Mouse (Mus musculus) embryo, embryonic 11 days (tissue): ENCODE results near the gene Mfsd12.

Experiments
- DNase-seq: peaks from one replicate; pipeline ENCODE4 v3.0.0-alpha.2; 2015

The Mfsd12 gene

DNA sequence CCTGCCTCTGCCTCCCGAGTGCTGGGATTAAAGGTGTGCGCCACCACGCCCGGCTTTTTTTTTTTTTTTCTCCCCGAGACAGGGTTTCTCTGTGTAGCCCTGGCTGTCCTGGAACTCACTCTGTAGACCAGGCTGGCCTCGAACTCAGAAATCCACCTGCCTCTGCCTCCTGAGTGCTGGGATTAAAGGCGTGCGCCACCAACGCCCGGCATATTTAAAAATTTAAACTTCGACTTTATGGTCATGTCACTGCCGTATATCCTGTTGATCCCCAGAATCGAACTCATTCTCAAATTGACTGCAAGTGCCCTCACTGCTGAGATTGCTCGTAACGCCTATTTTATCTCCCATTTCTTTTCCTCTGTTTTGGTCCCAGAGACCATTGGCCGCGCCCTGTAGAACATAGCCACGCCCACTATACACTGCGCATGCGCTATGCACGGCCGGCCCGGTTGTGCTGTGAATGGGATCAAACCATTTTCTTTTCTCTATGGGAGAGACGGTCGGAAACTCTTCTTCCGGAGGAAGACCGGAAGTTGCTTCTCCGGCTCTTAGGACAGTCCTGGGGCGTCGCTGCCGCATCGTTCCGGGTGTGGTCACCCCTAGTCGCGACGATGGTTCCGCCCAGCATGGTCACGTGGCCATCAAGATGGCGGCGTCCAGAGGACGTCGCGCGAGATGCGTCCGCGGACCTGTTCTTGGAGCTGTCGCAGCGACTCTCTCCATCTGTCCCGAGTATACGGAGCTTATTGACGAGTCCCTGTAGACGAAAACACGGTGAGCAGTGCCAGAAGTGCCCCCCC is 26.7 kb downstream of the Mfsd12 start, which contains the start of the genes Dohh and Gm48551:
TSS of gene Dohh (plus strand) at position 627 of the 803 bp plus-strand sequence.
TSS of gene Gm48551 (plus strand) at position 665 of the 803 bp plus-strand sequence.
- peak; percentile 99 for DNase-seq

DNA sequence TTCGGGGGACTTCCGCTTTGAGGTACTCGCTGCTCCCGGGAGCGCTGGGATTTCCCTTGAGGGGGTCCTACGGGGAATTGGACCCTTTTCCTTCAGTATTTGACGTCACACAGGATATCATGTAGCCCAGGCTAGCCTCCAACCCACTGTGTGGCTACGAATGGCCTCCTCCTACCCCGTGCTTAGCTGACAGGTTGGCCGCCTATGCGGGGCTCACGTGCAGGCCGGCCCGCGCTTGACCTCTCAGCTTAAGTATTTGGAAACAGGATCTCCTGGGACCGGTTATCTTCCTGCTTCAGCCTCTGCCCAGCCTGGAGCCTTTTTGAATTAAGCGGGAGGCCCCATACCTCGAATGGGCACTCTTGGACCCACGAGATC is 27.3 kb downstream of the Mfsd12 start:
- no peak for DNase-seq

DNA sequence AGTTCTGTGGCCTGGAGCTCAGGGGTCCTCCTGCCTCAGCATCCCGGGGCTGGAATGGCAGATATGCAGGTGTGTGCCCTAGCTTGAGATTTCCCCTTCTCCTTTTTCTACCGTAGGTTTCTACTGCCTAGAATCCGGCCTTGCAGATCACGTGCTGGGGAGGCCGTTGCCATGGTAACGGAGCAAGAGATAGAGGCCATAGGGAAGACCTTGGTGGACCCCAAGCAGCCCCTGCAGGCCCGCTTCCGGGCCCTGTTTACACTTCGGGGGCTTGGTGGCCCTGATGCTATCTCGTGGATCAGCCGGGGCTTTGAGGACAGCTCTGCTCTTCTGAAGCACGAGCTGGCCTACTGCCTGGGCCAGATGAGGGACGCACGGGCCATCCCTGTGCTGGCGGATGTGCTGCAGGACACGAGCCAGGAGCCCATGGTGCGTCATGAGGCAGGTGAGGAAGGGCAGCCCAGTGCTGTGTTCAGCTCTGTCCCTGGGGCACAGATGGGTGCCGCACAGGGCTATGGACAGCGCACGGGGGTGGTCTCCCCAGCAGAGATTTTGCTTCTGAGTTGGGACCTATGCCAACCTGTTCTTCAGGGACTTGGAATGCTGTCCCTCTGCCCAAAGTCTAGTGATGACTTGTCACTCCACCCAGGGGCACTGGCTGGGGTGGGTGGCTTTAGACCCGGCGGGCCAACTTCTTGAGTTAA is 28.5 kb downstream of the Mfsd12 start:
- no peak for DNase-seq

DNA sequence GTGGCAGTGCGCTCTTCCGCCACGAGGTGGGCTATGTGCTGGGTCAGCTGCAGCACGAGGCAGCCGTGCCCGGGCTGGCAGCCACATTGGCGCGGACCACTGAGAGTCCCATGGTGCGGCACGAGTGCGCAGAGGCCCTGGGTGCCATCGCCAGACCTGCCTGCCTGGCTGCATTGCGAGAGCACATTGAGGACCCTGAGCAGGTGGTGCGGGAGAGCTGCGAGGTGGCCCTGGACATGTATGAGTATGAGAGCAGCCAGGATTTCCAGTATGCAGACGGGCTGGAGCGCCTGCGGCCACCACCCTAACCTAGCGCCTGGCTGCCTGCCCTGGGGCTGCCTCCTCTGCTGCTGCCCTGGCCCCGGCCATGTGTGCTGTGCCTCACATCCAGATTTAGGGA is 30.4 kb downstream of the Mfsd12 start:
- DNase-seq, result no peak

DNA sequence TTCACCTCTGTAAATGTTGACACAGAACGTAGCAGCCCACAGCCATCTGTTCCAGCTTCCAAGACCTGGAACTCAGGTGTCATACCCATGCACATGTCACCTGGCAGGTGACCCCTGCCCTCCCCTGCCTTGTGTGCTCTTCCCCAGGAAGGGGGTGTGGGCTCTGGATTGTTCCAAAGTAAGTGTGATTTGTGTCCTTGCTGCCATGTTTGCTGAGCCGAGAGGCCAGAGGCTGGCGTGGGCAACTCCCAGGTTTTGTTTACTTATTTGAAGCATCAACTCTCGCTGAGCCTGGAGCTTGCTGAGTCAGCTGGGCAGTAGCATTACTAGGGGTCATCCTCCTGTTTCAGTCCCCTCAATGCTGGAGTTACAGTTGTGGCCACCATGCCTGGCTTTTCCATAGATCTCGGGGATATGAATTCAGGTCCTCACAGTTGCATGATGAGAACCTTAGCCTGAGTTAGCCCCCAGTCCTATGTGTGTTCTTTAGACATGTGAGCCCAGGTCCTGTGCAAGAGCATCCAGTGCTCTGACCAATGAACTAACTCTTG is 31.3 kb downstream of the Mfsd12 start, which contains the start of gene Gm48552:
TSS of gene Gm48552 (plus strand) at position 501 of the 551 bp plus-strand sequence.
- no peak for DNase-seq

GRCm38 (mm10) chr10:81389373-81389772 is 32.1 kb downstream of the Mfsd12 start:
- DNase-seq, result no peak

- no peak for DNase-seq
These were observed 32.7 kb downstream of the Mfsd12 start for GRCm38 (mm10) chr10:81389801-81390677.

- no peak for DNase-seq
These were observed 33.3 kb downstream of the Mfsd12 start for GRCm38 (mm10) chr10:81390678-81390965.

- DNase-seq, result no peak
These were observed 35.0 kb downstream of the Mfsd12 start for GRCm38 (mm10) chr10:81392270-81392669.

- no peak for DNase-seq
These were observed 35.5 kb downstream of the Mfsd12 start, which contains the start of gene Smim24 for GRCm38 (mm10) chr10:81392781-81393185. Smim24 (plus strand) TSS chr10:81393051.

- no peak for DNase-seq
These were observed 36.3 kb downstream of the Mfsd12 start for GRCm38 (mm10) chr10:81393456-81394063.

- peak; percentile 79 for DNase-seq
These were observed 37.8 kb downstream of the Mfsd12 start for GRCm38 (mm10) chr10:81395127-81395526.

- DNase-seq, result no peak
These were observed 38.6 kb downstream of the Mfsd12 start for GRCm38 (mm10) chr10:81395865-81396264.

DNA sequence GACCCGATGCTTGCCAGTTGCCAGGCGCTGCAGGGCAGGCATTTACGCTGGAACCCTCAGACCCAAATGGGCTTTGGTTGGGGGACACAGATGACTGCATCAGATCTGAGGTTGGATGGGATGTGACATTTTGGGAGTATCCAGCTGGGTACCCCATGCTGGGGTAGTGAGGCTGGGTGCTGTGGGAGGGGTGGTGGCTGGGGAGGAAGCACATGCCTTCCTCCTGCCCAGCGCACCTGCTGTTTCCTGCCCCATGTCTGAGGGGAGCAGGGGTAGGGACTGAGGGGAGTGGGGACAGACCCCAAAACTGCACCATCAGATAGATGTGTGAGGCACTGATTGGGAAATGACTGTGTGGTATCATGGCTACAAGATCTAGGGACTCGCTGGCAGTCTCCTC is 39.5 kb downstream of the Mfsd12 start:
- DNase-seq, result no peak

DNA sequence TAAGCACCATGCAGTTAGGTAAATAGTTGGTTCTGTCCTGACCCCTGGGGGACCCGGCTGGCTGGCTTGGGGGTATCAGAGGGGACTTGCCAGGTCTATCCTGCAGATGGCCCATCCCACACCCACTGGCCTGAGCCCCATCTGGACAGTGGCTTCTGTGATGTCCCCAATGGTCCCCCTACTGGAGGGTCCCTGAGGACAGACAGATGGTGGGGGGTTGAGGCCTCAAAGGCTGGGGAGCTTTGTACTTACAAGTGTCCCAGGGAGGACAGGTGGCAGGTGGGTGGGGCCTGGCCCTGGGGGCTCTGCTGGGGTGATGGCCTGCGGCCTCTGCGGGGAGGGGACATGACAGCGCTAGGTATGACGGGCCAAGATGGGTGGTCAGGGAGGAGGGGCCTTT is 42.0 kb downstream of the Mfsd12 start:
- no peak for DNase-seq

DNA sequence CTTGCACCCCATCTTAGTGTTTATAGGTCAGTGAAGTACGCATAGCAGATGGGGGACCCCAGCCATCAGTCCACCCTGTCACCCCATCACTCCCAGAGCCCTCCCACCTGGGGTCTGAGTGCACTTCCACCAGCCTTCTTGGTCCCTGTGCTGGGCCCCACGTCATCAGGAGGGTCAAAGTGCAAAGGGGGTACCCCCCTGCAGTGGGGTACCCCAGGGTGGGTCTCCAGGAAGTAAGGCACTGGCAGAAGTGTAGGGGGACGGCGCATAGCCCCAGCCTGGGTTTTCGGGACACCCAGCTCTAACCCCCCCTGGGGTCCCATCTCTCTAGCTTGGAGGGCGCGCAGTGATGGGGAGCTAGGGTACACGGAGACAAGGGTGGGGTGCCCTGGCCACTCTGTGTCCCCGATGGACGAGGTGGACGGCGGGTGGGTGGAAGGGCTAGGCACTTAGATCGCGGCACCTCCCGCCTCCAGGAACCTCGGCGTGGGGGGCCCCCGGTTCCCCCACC is 42.6 kb downstream of the Mfsd12 start:
- DNase-seq, result no peak

DNA sequence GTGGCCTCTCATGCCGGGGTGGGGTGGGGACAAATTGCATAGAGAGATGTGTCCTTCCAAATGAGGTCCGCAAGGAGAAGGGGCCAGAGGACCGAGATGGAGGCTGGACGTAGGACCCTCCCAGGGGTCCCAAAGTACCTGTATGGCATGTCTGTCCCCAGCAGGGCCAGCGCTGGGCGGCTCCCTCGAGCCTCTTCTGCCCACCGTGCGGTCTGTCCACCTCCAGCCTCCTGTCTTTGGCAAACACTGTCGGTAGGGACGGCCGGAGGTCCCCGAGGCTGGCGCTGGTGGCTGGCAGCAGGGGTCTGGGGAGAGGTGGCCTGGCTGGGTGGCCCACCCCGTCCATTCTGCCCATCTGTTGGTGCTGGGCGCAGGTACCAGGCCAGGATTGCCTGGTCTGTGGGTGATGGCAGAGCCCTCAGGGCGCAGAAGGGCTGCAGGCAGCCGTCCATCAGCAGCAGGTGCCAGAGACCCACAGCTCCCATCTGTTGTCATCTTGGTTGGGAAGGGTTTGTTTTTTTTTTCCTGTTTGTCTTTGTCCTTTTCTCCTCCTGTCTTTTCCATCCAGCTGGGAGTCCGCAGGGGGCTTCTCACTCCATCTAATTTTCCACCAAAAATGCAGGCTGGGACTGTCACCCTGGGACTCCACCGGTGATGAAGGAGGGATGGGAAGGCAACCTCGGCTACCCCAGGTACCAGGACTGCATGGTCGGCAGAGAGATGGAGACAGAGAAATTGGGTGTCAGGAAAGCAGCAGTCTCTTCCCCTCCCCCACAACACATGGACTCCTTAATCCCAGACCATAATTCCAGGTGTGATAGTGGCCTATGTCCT is 43.3 kb downstream of the Mfsd12 start:
- no peak for DNase-seq

DNA sequence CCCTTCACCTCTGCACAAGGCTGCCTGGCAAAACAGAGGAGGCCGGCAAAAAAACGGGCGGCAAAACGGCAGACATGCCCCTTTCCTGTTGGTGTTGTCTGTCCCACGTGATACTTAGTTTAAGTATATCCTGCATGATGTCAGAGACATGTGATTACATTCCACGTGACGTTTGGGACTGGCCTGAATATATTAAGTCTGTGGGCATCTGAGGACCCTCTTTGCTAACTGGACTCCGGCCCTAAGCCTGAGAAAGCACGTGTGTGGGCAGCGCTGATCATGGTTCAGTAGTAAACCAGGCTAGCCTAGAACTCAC is 43.9 kb downstream of the Mfsd12 start:
- DNase-seq, result peak; percentile 63

DNA sequence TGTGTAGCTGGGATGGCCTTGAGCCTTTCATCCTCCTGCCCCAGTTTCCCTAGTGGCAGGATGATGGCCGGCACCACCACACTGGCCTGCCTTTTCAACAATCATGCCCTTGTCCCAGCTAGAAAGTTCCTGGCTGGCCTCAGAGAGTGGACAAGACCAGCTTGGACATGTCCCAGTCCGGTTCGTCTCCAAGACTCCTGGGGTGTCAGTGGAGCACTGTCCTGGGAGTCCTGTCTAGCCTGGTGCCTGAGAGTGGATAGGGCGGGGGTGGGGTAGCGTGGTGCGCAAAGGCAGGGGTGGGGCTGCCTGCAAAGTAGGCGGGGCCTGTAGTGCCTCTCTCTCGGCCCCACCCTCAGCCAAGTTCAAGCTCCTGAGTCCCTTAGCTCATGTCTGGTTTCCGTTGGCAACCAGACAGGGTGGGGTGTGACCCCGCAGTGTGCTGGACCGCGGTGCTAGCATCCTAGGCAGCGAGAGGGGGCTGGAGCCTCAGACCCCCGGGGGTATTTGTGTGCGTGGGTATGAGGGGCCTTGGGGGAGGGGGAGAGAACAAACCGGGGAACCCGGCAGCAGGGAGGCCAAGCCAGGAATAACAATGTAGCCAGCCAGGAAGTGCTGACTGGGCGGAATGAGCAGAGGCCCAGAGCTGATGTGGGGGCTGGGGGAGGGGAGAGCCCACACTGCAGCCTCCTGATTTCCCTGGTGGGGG is 44.4 kb downstream of the Mfsd12 start:
- peak; percentile 91 for DNase-seq

DNA sequence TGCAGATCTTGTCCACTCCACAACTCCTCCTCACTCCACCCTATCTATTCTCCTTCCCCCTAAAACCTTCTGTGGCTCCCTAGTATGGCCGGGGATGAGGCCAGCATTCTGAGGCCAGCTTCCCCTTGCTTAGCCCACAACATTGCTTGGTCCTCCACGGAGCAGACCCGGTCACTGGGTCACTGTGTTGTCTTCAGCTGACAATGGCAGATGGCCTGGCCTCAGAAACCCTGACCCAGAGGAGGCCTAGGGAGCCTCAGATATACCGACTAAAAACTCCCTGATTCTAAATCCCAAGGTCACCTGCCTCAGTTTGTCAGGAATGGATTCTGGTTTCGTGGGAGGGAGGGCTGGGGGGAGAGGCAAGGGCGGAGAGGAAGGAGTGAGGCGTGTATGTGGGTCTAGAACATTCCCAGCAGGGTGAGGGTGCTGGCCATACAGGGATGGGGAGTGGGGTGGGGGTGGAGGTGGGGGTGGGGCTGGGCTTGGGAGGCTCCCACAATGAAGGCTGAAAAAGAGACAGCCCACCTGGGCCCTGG is 45.0 kb downstream of the Mfsd12 start:
- DNase-seq, result no peak

- no peak for DNase-seq
These were observed 46.2 kb downstream of the Mfsd12 start for GRCm38 (mm10) chr10:81403511-81403910.
